Mouse (Mus musculus) macrophage (primary cell): Measurements from ENCODE around the gene Aim2. TPM values are rescaled to one million over a fixed set of nuclear protein-coding genes. Genes with fewer than 3 reads are reported as not detected.

Experiments used
- H3K27ac ChIP-seq: fragments of 350-480 bp; formaldehyde crosslinking; 2 replicates; pipeline ENCODE4 v1.9.0; 2021
- H3K36me3 ChIP-seq: fragments of 350-480 bp; formaldehyde crosslinking; 2 replicates; pipeline ENCODE4 v1.9.0; 2021; ENCODE audit errors: inconsistent target
- H3K4me3 ChIP-seq: fragments of 350-480 bp; formaldehyde crosslinking; 2 replicates; pipeline ENCODE4 v1.9.0; 2021; ENCODE audit errors: inconsistent target
- H3K79me2 ChIP-seq: fragments of 350-480 bp; formaldehyde crosslinking; 2 replicates; pipeline ENCODE4 v1.9.0; 2021; ENCODE audit errors: inconsistent target
- WGBS: methylation state at CpG from one replicate; pipeline ENCODE4 v1.1.7; 2026; ENCODE audit warnings: inconsistent platforms; ENCODE audit not compliant: missing documents; 5-methylcytosine and 5-hydroxymethylcytosine counted together
- polyA plus RNA-seq: library from polyadenylated mRNA; stranded (reverse); fragments of 250-400 nt; gene quantifications from 3 replicates; pipeline ENCODE4 v1.2.4, GENCODE M21; 2018; ENCODE audit warnings: inconsistent platforms

Aim2 gene
- polyA plus RNA-seq, 1 experiment from 2014 or later: 91.8 TPM

GRCm38 (mm10) chr1:173332418-173332817 lies 18.3 kb upstream of the Aim2 start:
- Histone ChIP-seq H3K27ac (no peak overlapping the region), H3K79me2 (no peaks in the 10 kb centered on the region), H3K4me3 (no peak overlapping the region), H3K36me3 (no peaks in the 10 kb centered on the region)
- WGBS: 93% methylated on average over 5 of the region's 5 CpGs

DNA sequence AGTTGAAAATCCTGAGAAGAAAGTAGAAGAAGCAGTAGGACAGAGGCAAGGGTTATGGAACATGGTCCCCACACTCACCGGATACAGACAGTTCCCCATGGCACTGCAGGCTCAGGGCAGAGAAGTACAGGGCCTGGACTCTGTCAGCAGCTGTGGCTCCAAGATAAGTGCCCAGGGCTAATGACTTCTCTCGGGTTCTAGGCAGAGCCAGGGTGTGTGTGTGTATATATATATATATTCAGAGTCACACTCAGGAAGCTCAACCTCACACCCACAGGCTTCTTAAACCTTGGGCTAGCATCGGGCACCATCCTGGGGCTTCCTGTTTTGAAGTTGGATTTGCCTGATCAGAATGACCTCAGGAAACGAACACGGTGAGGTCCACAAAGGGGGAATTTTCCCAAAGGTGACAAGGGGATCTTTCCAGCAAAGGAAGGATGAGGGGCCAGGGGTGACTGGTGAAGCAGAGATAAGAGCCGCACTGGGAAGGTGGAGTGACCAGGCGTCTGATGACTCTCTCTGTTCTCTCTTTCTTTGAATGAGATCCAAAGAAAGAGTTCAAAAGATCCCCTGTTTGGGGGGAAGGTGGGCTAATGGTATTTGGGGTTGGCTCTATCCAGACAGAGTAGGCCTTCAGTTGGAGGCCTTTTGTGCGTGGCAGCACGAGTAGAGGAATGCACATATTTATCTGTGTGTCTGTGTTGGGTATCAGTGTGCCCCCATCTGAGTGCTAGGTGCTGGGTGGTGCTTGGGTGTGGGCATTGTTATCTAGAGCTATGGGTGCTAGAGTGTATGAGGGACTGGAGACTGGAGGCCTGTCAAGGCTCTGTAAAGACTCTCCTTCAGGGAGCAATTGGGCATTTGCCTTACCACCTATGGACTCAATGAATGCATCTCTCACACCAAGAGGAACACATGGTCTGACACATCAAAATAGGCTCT lies 17.1 kb upstream of the Aim2 start, which contains the start of gene Ackr1:
TSS of gene Ackr1 (minus strand) at position 439 of the 942 bp plus-strand sequence.
- Histone ChIP-seq H3K27ac (no peak within 1 kb of the TSS), H3K36me3 (no peaks in the 10 kb centered on the region), H3K4me3 (no peak within 1 kb of the TSS), H3K79me2 (no peaks in the 10 kb centered on the region)
- WGBS: 44% methylated on average over 9 of the region's 9 CpGs

- Histone ChIP-seq H3K27ac (no peak overlapping the region), H3K4me3 (no peak overlapping the region), H3K79me2 (no peaks in the 10 kb centered on the region), H3K36me3 (no peaks in the 10 kb centered on the region)
- 81% methylated on average over 9 of the region's 11 CpGs for whole genome bisulfite sequencing
These were observed 14.8 kb upstream of the Aim2 start for GRCm38 (mm10) chr1:173335903-173336302.

GRCm38 (mm10) chr1:173337008-173337407 lies 13.7 kb upstream of the Aim2 start:
- Histone ChIP-seq H3K4me3 (no peak overlapping the region), H3K79me2 (no peaks in the 10 kb centered on the region), H3K27ac (no peak overlapping the region), H3K36me3 (no peaks in the 10 kb centered on the region)
- WGBS: 97% methylated on average over 9 of the region's 10 CpGs

DNA sequence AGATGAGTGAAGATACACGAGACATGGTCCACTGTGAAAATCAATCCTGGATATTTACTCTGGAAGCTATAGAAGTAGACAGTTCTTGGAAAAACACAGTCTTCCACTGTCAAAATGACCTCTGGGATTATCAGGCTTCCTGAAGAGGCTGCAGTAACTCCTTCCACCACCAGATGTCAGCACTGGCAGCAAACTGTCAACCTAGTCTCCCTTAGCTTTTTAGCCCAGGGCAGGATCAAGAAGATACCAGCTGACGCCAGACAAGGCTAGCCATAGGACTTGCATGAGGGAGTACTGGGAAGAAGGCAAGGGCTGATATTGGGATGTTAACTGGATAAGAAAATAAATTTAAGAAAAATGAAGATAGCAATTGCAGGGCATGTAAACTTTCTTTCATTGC lies 11.1 kb upstream of the Aim2 start:
- Histone ChIP-seq H3K36me3 (no peaks in the 10 kb centered on the region), H3K79me2 (no peaks in the 10 kb centered on the region), H3K27ac (no peak overlapping the region), H3K4me3 (no peak overlapping the region)
- WGBS: 11% methylated on average over 2 of the region's 2 CpGs

DNA sequence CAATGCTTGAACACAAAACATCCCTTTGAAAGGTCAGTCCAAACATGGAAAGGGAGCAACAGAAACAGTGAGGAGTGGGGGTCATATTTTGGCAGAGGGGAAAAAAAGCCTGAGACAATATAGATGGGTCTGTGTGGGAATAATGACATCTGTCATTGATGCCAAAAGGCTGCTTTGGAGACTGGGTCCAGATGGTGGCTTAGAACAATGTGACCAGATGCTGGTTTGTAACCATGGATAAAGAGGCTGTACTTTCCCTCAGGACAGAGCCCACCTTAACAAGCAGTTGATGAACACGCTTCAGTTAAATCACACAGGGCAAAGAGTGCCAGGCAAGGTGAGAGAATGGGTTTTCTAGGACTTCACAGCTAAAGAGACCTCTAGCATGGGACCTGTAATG lies 8.3 kb upstream of the Aim2 start:
- H3K79me2 ChIP-seq: no peaks in the 10 kb centered on the region
- H3K4me3 ChIP-seq: no peak overlapping the region
- H3K27ac ChIP-seq: no peak overlapping the region
- 100% methylated on average over 1 of the region's 1 CpGs for WGBS
- H3K36me3 ChIP-seq: no peaks in the 10 kb centered on the region

GRCm38 (mm10) chr1:173343934-173344333 lies 6.7 kb upstream of the Aim2 start:
- Histone ChIP-seq H3K36me3 (no peaks in the 10 kb centered on the region), H3K4me3 (no peak overlapping the region), H3K79me2 (no peaks in the 10 kb centered on the region), H3K27ac (no peak overlapping the region)
- WGBS: 75% methylated on average over 3 of the region's 3 CpGs

- Histone ChIP-seq H3K79me2 (no peaks in the 10 kb centered on the region), H3K36me3 (no peaks in the 10 kb centered on the region), H3K4me3 (no peak overlapping the region), H3K27ac (no peak overlapping the region)
- WGBS: 83% methylated on average over 4 of the region's 4 CpGs
These were observed 5.6 kb upstream of the Aim2 start for GRCm38 (mm10) chr1:173345112-173345511.

DNA sequence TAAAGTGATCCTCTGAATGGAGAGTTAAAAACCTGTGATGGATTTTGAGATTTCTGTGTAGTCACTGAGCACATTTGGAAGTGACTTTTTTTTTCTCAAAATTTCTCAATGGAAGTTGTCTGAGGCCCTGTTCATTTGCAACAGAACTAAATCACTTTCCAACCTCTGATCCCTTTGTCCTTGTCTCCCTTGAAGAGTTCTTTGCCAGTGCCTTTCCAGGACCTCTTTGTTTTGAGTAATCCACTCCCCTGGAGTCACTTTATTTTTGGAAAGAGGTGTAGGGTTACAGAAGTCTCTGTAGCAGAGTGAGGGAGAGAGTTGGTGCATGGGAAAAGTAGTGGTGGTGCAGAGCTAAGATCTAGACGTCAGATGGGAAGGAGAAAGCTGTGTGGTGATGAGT lies 2.2 kb upstream of the Aim2 start:
- Histone ChIP-seq H3K27ac (no peak overlapping the region), H3K79me2 (no peaks in the 10 kb centered on the region), H3K36me3 (no peaks in the 10 kb centered on the region), H3K4me3 (no peak overlapping the region)
- 58% methylated on average over 1 of the region's 1 CpGs for WGBS

DNA sequence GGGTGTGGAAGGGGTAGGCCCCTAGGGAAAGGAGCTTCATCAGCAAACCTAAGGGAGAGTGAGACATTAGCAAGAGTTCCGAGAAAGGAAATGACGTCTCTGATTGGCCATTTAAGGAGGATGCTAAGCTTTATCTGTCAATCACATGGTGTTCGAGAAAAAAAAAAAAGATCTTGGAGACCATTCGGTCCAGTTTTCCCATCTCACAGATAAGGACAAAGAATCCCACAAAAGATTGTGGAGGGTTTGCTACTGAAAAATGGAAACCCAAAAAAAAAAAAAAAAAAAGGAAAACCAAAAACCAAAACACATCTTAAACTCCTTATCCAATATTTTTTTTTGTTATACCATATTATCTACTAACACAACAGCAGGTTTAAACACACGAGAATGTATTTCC lies 1.5 kb upstream of the Aim2 start:
- Histone ChIP-seq H3K4me3 (no peak overlapping the region), H3K27ac (no peak overlapping the region), H3K36me3 (no peaks in the 10 kb centered on the region), H3K79me2 (no peaks in the 10 kb centered on the region)
- 84% methylated on average over 4 of the region's 5 CpGs for WGBS

GRCm38 (mm10) chr1:173349946-173350345 lies 733 bp upstream of the Aim2 start:
- Histone ChIP-seq H3K79me2 (no peaks in the 10 kb centered on the region), H3K27ac (no peak overlapping the region), H3K4me3 (no peak overlapping the region), H3K36me3 (no peaks in the 10 kb centered on the region)
- 5% methylated on average over 6 of the region's 6 CpGs for WGBS

GRCm38 (mm10) chr1:173355107-173355846 lies 4.6 kb downstream of the Aim2 start:
- H3K4me3 ChIP-seq: no peak overlapping the region
- H3K79me2 ChIP-seq: no peaks in the 10 kb centered on the region
- WGBS: 64% methylated on average over 7 of the region's 7 CpGs
- no peaks in the 10 kb centered on the region for H3K36me3 ChIP-seq
- H3K27ac ChIP-seq: no peak overlapping the region

- no peak overlapping the region for H3K27ac ChIP-seq
- H3K36me3 ChIP-seq: no peaks in the 10 kb centered on the region
- no peaks in the 10 kb centered on the region for H3K79me2 ChIP-seq
- no peak overlapping the region for H3K4me3 ChIP-seq
- WGBS: 92% methylated on average over 2 of the region's 2 CpGs
These were observed 6.0 kb downstream of the Aim2 start for GRCm38 (mm10) chr1:173356699-173357098.

DNA sequence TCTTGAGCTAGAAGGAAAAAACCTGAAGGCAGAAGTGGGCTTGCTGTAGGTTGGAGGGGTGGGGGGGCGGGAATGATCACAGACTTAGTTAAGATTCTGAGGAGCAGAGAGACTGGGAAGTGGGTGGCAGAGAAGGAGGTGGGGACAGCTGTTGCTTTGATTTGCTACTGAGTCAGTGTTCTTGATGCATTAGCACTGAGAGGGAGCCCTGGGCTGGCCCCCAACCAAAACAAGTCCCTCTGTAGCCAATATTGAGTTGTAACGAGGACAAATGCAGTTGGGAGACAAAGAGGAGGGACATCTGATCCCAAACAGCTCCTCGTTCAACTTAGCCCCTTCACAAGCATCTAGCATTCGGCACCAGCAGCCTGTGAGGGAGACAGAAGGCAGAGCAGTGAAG lies 7.1 kb downstream of the Aim2 start:
- Histone ChIP-seq H3K79me2 (no peaks in the 10 kb centered on the region), H3K36me3 (no peaks in the 10 kb centered on the region), H3K4me3 (no peak overlapping the region), H3K27ac (no peak overlapping the region)
- whole genome bisulfite sequencing: 48% methylated on average over 4 of the region's 4 CpGs
